Mouse (Mus musculus) liver, adult 10 weeks (tissue): ENCODE data around the gene Bbox1. TPM values are rescaled to one million over a fixed set of nuclear protein-coding genes. Genes with fewer than 3 reads are reported as not detected.

ENCODE experiments used
- polyA plus RNA-seq: library from polyadenylated mRNA; stranded (reverse); fragments of 350-450 nt; fragmentation: Illumina TruSeq; extraction: RNeasy Lipid Tissue Mini Kit (QIAGEN cat#74804); gene quantifications from one replicate; pipeline ENCODE4 v1.2.3, GENCODE M21; 2014; ENCODE audit warnings: low read depth, low replicate concordance

Bbox1 gene
- polyA plus RNA-seq, result 207 TPM

DNA sequence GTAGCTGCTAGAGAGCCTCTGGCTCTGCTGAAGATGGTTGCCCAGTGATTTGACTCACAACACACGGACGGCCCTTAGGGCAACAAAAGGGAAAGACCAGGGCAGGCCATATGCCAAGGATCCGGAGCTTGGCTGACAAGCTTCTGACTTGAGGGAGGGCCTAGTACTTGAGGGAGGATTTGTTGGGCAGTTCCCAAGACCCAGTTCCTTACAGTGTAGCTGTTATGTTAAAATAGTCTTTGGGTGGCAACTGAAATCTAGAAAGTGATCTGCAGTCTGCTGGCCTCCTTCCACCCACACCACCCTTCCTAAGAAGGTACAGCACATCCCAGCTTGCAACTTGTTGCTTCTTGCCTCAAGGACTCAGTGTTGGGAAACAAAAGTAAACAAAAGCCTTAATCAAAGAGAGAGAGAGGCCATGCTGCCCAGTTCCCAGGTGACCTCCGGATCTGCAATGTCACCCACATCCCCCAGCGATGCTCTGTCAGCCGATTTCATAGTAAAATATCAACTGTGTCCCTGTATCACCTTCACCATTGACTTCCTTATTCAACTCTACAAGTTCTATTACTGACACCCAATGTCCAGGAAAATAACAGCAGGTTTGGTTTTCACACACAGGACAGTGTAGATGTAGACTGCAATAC, at the start of gene Bbox1:
Gene Bbox1, minus strand, starts transcription at position 52 of the 647 bp plus-strand sequence.

DNA sequence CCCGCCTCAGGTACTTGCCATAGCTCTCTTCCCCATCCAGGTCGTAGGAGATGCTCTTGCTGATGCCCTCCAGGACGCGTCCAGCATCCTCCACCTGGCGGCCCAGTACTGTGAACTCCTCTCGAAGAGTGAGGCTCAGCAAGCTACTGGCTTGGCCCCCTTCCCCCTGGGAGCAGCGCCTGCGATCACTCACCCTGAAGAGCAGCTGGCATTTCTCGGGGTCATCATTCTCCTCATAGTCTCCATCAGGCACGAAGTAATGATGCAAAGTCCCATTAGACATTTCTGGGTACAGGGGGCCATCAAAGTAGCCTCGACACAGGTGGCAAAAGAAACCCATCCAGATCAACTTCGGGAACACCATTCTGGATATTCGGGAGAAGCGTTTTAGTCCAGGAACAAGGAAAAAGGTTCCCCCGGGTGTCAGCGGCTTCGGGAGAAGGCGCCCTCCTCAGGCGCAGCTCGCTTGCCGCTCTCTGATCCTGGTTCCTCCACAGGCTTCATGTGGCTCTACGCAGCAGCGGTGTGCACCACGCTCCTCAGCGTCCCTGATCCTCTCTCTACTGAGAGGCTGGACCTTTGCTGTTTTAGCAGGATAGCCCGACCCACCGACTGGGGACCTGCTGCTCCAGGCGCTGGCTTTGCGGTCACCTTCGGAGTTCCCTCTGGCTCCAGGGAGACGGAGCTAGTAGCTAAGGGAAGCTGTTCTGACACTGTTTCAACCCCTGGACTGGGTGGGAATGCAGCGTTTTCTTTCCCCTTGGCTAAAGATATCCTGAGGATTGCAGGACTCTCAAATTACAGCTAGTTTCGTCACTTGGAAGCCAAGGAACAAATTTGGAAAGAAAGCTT, 48.3 kb upstream of the Bbox1 start, which contains the start of gene Fibin:
Gene Fibin, minus strand, starts transcription at position 752 of the 852 bp plus-strand sequence.

Other genes starting within 250 kb of the Bbox1 start
- 1.5 TPM for gene Fibin, start 48.6 kb upstream of the Bbox1 start, polyA plus RNA-seq